In the genomic region with DNA sequence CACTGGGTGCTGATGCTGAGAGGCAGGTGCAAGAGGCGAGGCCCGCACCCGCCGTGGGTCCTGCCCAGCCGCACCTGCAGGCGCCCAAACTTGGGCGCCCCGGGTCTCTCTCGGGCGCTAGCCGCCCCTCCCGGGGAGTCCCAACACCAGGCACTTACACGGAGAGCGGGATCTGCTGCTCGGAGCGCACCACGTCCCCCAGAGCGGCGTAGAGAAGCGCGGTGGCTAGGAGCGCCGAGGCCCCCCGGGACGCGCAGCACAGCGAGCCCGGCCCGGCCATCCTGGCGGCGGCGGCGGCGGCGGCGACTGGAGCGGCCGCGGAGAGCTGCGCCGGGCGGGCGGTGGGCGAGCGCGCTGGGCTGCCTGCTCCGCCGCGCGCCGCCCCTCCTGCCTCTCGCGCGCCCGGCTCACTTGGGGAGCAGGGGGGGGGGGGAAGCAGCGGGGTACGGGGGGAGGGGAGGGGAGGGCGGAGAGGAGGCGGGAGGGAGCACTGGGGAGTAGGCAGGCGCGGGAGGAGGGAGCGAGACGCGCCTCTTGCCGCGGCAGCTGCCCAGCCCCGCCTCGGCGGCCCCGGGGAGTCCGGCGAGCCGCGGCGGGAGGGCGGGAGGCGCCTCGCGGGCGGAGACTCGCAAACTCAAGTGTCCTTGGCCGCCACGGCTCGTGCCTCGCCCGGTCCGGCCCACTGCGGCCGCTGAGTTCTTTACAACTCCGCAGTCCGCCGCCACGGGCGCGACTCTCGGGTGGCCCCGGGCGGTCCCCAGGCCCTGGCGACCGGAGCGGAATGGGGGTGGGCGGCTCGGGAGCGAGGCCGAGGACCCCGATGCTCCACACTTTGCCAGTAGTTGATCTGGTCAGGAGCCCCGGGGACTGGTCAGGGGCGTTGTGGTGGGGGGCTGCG, we compare ENCODE assay signal across 9 mouse cellular contexts. TPM values are rescaled to one million over a fixed set of nuclear protein-coding genes. Genes with fewer than 3 reads are reported as not detected.
DNase-seq lines count a peak whose midpoint lies in the region; ATAC-seq and TF ChIP-seq lines count a peak whose summit lies in the region.
"Had no signal": no experiment of that assay in that cellular context is flagged by ENCODE, and none has a peak within 500 bp of the region (broad histone marks: within the 10 kb centered on the region; RNA-seq: fewer than 3 reads in every experiment).

A gene (minus strand): TSS at position 377 of the 898 bp plus-strand sequence.

- intact Hi-C loops in heart, postnatal 14 days (cut with DNase I), result loop anchor here (5.0 kb wide), 1 partner anchor 216 kb away; no protein-coding TSS in a partner anchor

- no peaks in the 10 kb centered on the region for H3K36me3 ChIP-seq in forebrain, embryonic 14.5 days (ENCODE audit: control insufficient read depth, insufficient read depth, low read length)
- H3K36me3 ChIP-seq in liver, embryonic 15.5 days (replicated peaks), result no peaks in the 10 kb centered on the region

- under 1% methylated on average over 64 of the region's 109 CpGs for WGBS in forebrain, embryonic 14.5 days
- WGBS in liver, embryonic 15.5 days (ENCODE audit: insufficient replicate concordance), result 2% methylated on average over 94 of the region's 109 CpGs
- WGBS in olfactory bulb, adult 2 months, result under 1% methylated on average over 79 of the region's 109 CpGs

- peak; percentile 19 for DNase-seq in thymus, postnatal 4 days
- DNase-seq in thymus, postnatal 0 days (ENCODE audit: low spot score), result no peak
- DNase-seq in forebrain, embryonic 14.5 days (ENCODE audit: low spot score), result peak; percentile 79
- DNase-seq in heart, postnatal 14 days, result peak; percentile 51 to 66
- DNase-seq in kidney, postnatal 4 days, result peak; percentile 72 to 76
- DNase-seq in T-cell, adult 2 months (ENCODE audit: low spot score), result no peak

- no peaks in the 10 kb centered on the region for H3K9me3 ChIP-seq in forebrain, embryonic 14.5 days (replicated peaks; ENCODE audit: control insufficient read depth, low read length)
- H3K9me3 ChIP-seq in liver, embryonic 15.5 days (replicated peaks), result no peaks in the 10 kb centered on the region

- H3K27me3 ChIP-seq in forebrain, embryonic 14.5 days (replicated peaks; ENCODE audit: control insufficient read depth, insufficient read depth, low read length), result peaks cover 26% of the 10 kb centered on the region
- peaks cover 82% of the 10 kb centered on the region for H3K27me3 ChIP-seq in liver, embryonic 15.5 days

- peak within 1 kb of the TSS; percentile 97 for H3K4me2 ChIP-seq in forebrain, embryonic 14.5 days (ENCODE audit: low read length)
- peak within 1 kb of the TSS; percentile 61 for H3K4me2 ChIP-seq in liver, embryonic 15.5 days

- H3K27ac ChIP-seq in forebrain, embryonic 14.5 days (ENCODE audit: low read depth, low read length), result peak within 1 kb of the TSS; percentile 67
- H3K27ac ChIP-seq in liver, embryonic 15.5 days (replicated peaks), result no peak within 1 kb of the TSS
- no peak within 1 kb of the TSS for H3K27ac ChIP-seq in olfactory bulb, adult 2 months (ENCODE audit: insufficient read depth, low read depth, low read length)

- peak within 1 kb of the TSS; percentile 70 for H3K4me3 ChIP-seq in forebrain, embryonic 14.5 days (ENCODE audit: low read depth, low read length)
- peak within 1 kb of the TSS; percentile 31 for H3K4me3 ChIP-seq in liver, embryonic 15.5 days (replicated peaks)
- peak within 1 kb of the TSS; percentile 55 for H3K4me3 ChIP-seq in olfactory bulb, adult 2 months (ENCODE audit: insufficient read depth, low read depth, low read length)

- no peak for TF ChIP-seq POLR2A in olfactory bulb, adult 2 months (IDR thresholded peaks at IDR 0.05; ENCODE audit: insufficient read depth, low read depth, low read length)

- TF ChIP-seq CTCF in olfactory bulb, adult 2 months (IDR thresholded peaks at IDR 0.05; ENCODE audit: insufficient read depth, low read depth, low read length), result no peak

- peak within 1 kb of the TSS; percentile 80 for H3K9ac ChIP-seq in forebrain, embryonic 14.5 days (ENCODE audit: low read length)
- H3K9ac ChIP-seq in liver, embryonic 15.5 days, result no peak within 1 kb of the TSS

- no peaks in the 10 kb centered on the region; the same call in 1 of the 2 replicates for H3K4me1 ChIP-seq in forebrain, embryonic 14.5 days (ENCODE audit: control insufficient read depth, insufficient read depth, low read length)
- 0 out of 2 replicates have a peak, but pooled peaks cover 7% of the 10 kb centered on the region for H3K4me1 ChIP-seq in liver, embryonic 15.5 days (replicated peaks)
- peaks cover 23% of the 10 kb centered on the region for H3K4me1 ChIP-seq in olfactory bulb, adult 2 months (ENCODE audit: control insufficient read depth, insufficient read depth, low read length)

- peak; percentile 85 for ATAC-seq in forebrain, embryonic 14.5 days
- no peak for ATAC-seq in liver, embryonic 15.5 days (ENCODE audit: insufficient read depth)

RNA-seq across cellular contexts. Expression of the gene that starts here (rescaled TPM):
- 0.09 and 0.16 TPM in 2 replicates for polyA plus RNA-seq in thymus, postnatal 0 days (2015; fragmentation: Nextera tagmentation; extraction: Ambion mirVana)
- polyA plus RNA-seq in forebrain, embryonic 14.5 days (2014; fragmentation: Nextera tagmentation; extraction: Ambion mirVana), result 14.5 and 19.1 TPM in 2 replicates
- under 1 TPM; 0.07 to 0.17 TPM for total RNA-seq in heart, postnatal 14 days (2021)
- 0.03 and 0.07 TPM in 2 replicates for polyA plus RNA-seq in liver, embryonic 15.5 days (2015; fragmentation: Nextera tagmentation; extraction: Ambion mirVana)
- 1,329 TPM in 1 of 2 replicates, not detected in the other for polyA plus RNA-seq in olfactory bulb, adult 2 months (2012; ENCODE audit: insufficient read depth, insufficient read length, low replicate concordance, missing spikeins)
- total RNA-seq: hematopoietic stem cell, adult 5-6 weeks had no signal

Comparison
In these comparisons a context has a peak if more than half of its experiments do, and no peak if none do; other contexts are left out.
1. RNA of the gene that starts here (polyA plus RNA-seq): 1,329 TPM in olfactory bulb, adult 2 months and 14.5 to 19.1 TPM in forebrain, embryonic 14.5 days; 0.09 to 0.16 TPM in thymus, postnatal 0 days and 0.03 to 0.07 TPM in liver, embryonic 15.5 days; every median in the first group is over 10 times any median in the second.
2. DNase-seq: peak in thymus, postnatal 4 days (single experiment), forebrain, embryonic 14.5 days (single experiment) and kidney, postnatal 4 days (2 of 2); none in thymus, postnatal 0 days (single experiment) and T-cell, adult 2 months (single experiment).
3. Peak in DNase-seq in heart, postnatal 14 days; RNA of the gene not detected or under 1 TPM.
4. Peak in every context shown above with its lines, with median percentiles within 50 percentile points of each other: H3K4me3 ChIP-seq.